Mouse (Mus musculus) thymus, adult 2 months (tissue): ENCODE measurements around the gene Cptp.

Experiments used
- CTCF ChIP-seq: fragments of 200-500 bp; IDR thresholded peaks from 2 replicates; pipeline ENCODE4 v1.5.1; 2012; ENCODE audit warnings: mild to moderate bottlenecking, control low read depth, low read length, moderate library complexity, borderline replicate concordance; ENCODE audit not compliant: control insufficient read depth, poor library complexity, insufficient read depth; ENCODE audit errors: extremely low read depth
- POLR2A ChIP-seq: fragments of 200-500 bp; IDR thresholded peaks from 2 replicates; pipeline ENCODE4 v1.6.1; 2012; ENCODE audit warnings: mild to moderate bottlenecking, low read length, control low read depth, moderate library complexity; ENCODE audit not compliant: control insufficient read depth, poor library complexity, insufficient read depth; ENCODE audit errors: extremely low read depth

- TF ChIP-seq POLR2A (no peak), CTCF (no peak)
These were observed 36.9 kb downstream of the Cptp start for GRCm38 (mm10) chr4:155832321-155832720.
